Mouse (Mus musculus): ENCODE measurements around the gene Atxn1. TPM values are rescaled to one million over a fixed set of nuclear protein-coding genes. Genes with fewer than 3 reads are reported as not detected.

Gene Atxn1
- polyA plus RNA-seq, 2 experiments from 2014 or later, result 28.1 to 32.9 TPM

GRCm38 (mm10) chr13:45715583-45716180 is 249.1 kb downstream of the Atxn1 start:
- ATAC-seq, result no peak

GRCm38 (mm10) chr13:45710041-45710440 is 254.8 kb downstream of the Atxn1 start:
- no peak for ATAC-seq

- ATAC-seq, result no peak
Observed at GRCm38 (mm10) chr13:45709402-45709801, 255.4 kb downstream of the Atxn1 start.

- no peak for ATAC-seq
Observed at GRCm38 (mm10) chr13:45701296-45701790, 263.5 kb downstream of the Atxn1 start.

GRCm38 (mm10) chr13:45698982-45699381 is 265.8 kb downstream of the Atxn1 start:
- no peak for ATAC-seq

- no peak for ATAC-seq
Observed at GRCm38 (mm10) chr13:45696009-45696408, 268.8 kb downstream of the Atxn1 start.

- no peak for ATAC-seq
Observed at GRCm38 (mm10) chr13:45694921-45695437, 269.8 kb downstream of the Atxn1 start.

GRCm38 (mm10) chr13:45693953-45694352 is 270.9 kb downstream of the Atxn1 start:
- peak; percentile 25 for ATAC-seq

- ATAC-seq, result peak; percentile 41
Observed at GRCm38 (mm10) chr13:45693534-45693933, 271.3 kb downstream of the Atxn1 start.

- peak; percentile 41 for ATAC-seq
Observed at GRCm38 (mm10) chr13:45693126-45693525, 271.7 kb downstream of the Atxn1 start.

- no peak for ATAC-seq
Observed at GRCm38 (mm10) chr13:45692440-45692839, 272.4 kb downstream of the Atxn1 start.

GRCm38 (mm10) chr13:45690426-45690825 is 274.4 kb downstream of the Atxn1 start:
- ATAC-seq, result no peak

GRCm38 (mm10) chr13:45688864-45689263 is 275.9 kb downstream of the Atxn1 start:
- no peak for ATAC-seq

- peak; percentile 62 for ATAC-seq
Observed at GRCm38 (mm10) chr13:45687581-45687980, 277.2 kb downstream of the Atxn1 start.

- peak; percentile 33 for ATAC-seq
Observed at GRCm38 (mm10) chr13:45686309-45686582, 278.6 kb downstream of the Atxn1 start.

GRCm38 (mm10) chr13:45685575-45686308 is 279.1 kb downstream of the Atxn1 start:
- ATAC-seq, result no peak

- no peak for ATAC-seq
Observed at GRCm38 (mm10) chr13:45684891-45685311, 279.9 kb downstream of the Atxn1 start.

- peak; percentile 44 for ATAC-seq
Observed at GRCm38 (mm10) chr13:45683991-45684390, 280.8 kb downstream of the Atxn1 start.

GRCm38 (mm10) chr13:45681196-45681595 is 283.6 kb downstream of the Atxn1 start:
- no peak for ATAC-seq

GRCm38 (mm10) chr13:45680651-45681050 is 284.2 kb downstream of the Atxn1 start:
- no peak for ATAC-seq

GRCm38 (mm10) chr13:45679096-45679495 is 285.7 kb downstream of the Atxn1 start:
- no peak for ATAC-seq

GRCm38 (mm10) chr13:45672628-45673027 is 292.2 kb downstream of the Atxn1 start:
- no peak for ATAC-seq

GRCm38 (mm10) chr13:45669969-45670368 is 294.8 kb downstream of the Atxn1 start:
- ATAC-seq, result no peak

GRCm38 (mm10) chr13:45662852-45663251 is 302.0 kb downstream of the Atxn1 start:
- no peak for ATAC-seq
